ENCODE assay signal across 9 mouse cellular contexts in the genomic region with DNA sequence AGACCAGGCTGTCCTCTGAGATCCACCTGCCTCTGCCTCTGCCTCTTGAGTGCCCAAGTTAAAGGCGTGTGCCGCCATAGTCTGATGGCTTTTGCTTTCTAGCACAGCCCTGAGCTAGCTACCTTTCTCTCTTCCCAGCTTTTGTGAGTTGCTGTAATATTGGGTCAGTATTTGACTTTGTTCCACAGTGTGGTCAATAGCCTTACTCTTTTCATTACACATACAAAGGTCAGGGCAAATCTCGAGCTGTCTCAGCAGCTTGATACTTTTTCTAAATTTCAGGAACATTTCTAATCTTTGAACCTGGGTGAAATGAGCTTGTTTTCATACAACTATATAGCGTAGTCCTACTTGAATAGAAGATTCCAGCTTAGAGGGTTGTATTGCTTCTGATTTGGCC. TPM values are rescaled to one million over a fixed set of nuclear protein-coding genes. Genes with fewer than 3 reads are reported as not detected.
A peak's percentile ranks its signal among the peaks of the same experiment; 100 is the strongest.
DNase-seq lines count a peak whose midpoint lies in the region; ATAC-seq and TF ChIP-seq lines count a peak whose summit lies in the region.
"Had no signal": no experiment of that assay in that cellular context is flagged by ENCODE, and none has a peak within 500 bp of the region (broad histone marks: within the 10 kb centered on the region; RNA-seq: fewer than 3 reads in every experiment).

No protein-coding gene starts in this region.

- peak overlapping the region; percentile 90 for H3K4me3 ChIP-seq in hindbrain, embryonic 10.5 days
- no peak overlapping the region for H3K4me3 ChIP-seq in hindbrain, embryonic 11.5 days (ENCODE audit: low read depth, low read length)
- peak overlapping the region; percentile 93; the same call in 1 of the 2 replicates for H3K4me3 ChIP-seq in G1E (ENCODE audit: low read depth, low read length)
- peak overlapping the region; percentile 99; the same call in 1 of the 2 replicates for H3K4me3 ChIP-seq in forebrain, embryonic 15.5 days
- H3K4me3 ChIP-seq in liver, embryonic 13.5 days (replicated peaks) = no peak overlapping the region
- H3K4me3 ChIP-seq in heart, embryonic 10.5 days = no peak overlapping the region

- no peaks in the 10 kb centered on the region for H3K27me3 ChIP-seq in hindbrain, embryonic 10.5 days (ENCODE audit: insufficient read depth, poor library complexity, severe bottlenecking)
- no peaks in the 10 kb centered on the region for H3K27me3 ChIP-seq in hindbrain, embryonic 11.5 days (ENCODE audit: control insufficient read depth, insufficient read depth, low read length)
- H3K27me3 ChIP-seq in G1E (ENCODE audit: insufficient read depth, low read length) = no peaks in the 10 kb centered on the region
- H3K27me3 ChIP-seq in forebrain, embryonic 15.5 days = no peaks in the 10 kb centered on the region
- no peaks in the 10 kb centered on the region for H3K27me3 ChIP-seq in liver, embryonic 13.5 days
- no peaks in the 10 kb centered on the region for H3K27me3 ChIP-seq in heart, embryonic 10.5 days (ENCODE audit: insufficient read depth, poor library complexity, severe bottlenecking)

- no peak overlapping the region for H3K27ac ChIP-seq in hindbrain, embryonic 10.5 days
- no peak overlapping the region for H3K27ac ChIP-seq in hindbrain, embryonic 11.5 days (ENCODE audit: low read depth, low read length)
- H3K27ac ChIP-seq in forebrain, embryonic 15.5 days (replicated peaks) = no peak overlapping the region
- H3K27ac ChIP-seq in liver, embryonic 13.5 days = no peak overlapping the region
- H3K27ac ChIP-seq in heart, embryonic 10.5 days = no peak overlapping the region

- no peak for ATAC-seq in hindbrain, embryonic 11.5 days (ENCODE audit: low FRiP score)
- ATAC-seq in G1E (ENCODE audit: extremely low read depth, insufficient number of reproducible peaks, low FRiP score, poor library complexity, severe bottlenecking) = no peak
- ATAC-seq in forebrain, embryonic 15.5 days (replicated peaks) = no peak
- ATAC-seq in liver, embryonic 13.5 days (ENCODE audit: low read depth) = no peak

- H3K9ac ChIP-seq in hindbrain, embryonic 11.5 days (ENCODE audit: low read depth, low read length) = no peak overlapping the region
- H3K9ac ChIP-seq in forebrain, embryonic 15.5 days (replicated peaks) = no peak overlapping the region
- peak overlapping the region; percentile 93; the same call in 1 of the 2 replicates for H3K9ac ChIP-seq in liver, embryonic 13.5 days

- TF ChIP-seq CTCF in G1E (IDR thresholded peaks at IDR 0.05; ENCODE audit: low read depth, low read length) = no peak

- peaks cover 35% of the 10 kb centered on the region for H3K36me3 ChIP-seq in hindbrain, embryonic 10.5 days
- no peaks in the 10 kb centered on the region for H3K36me3 ChIP-seq in hindbrain, embryonic 11.5 days (ENCODE audit: control insufficient read depth, insufficient read depth, low read length)
- peaks cover 56% of the 10 kb centered on the region for H3K36me3 ChIP-seq in G1E (replicated peaks)
- peaks cover 12% of the 10 kb centered on the region; the same call in 1 of the 2 replicates for H3K36me3 ChIP-seq in forebrain, embryonic 15.5 days
- H3K36me3 ChIP-seq in liver, embryonic 13.5 days = peaks cover 12% of the 10 kb centered on the region
- H3K36me3 ChIP-seq in heart, embryonic 10.5 days = peaks cover 22% of the 10 kb centered on the region

- 96% methylated on average over 4 of the region's 4 CpGs for WGBS in hindbrain, embryonic 10.5 days
- WGBS in hindbrain, embryonic 11.5 days = 92% methylated on average over 4 of the region's 4 CpGs
- 87% methylated on average over 4 of the region's 4 CpGs for WGBS in forebrain, embryonic 15.5 days
- 77% methylated on average over 4 of the region's 4 CpGs for WGBS in liver, embryonic 13.5 days (ENCODE audit: insufficient replicate concordance)
- 86% methylated on average over 4 of the region's 4 CpGs for WGBS in heart, embryonic 10.5 days

- no peak for DNase-seq in hindbrain, embryonic 10.5 days (ENCODE audit: low spot score)
- no peak for DNase-seq in hindbrain, embryonic 11.5 days (ENCODE audit: low spot score)
- DNase-seq in G1E (ENCODE audit: low spot score) = no peak
- no peak for DNase-seq in liver, embryonic 13.5 days
- no peak for DNase-seq in adrenal gland, postnatal 14 days
- DNase-seq in heart, embryonic 10.5 days (ENCODE audit: low spot score) = no peak
- no peak for DNase-seq in frontal cortex, adult 2 months (ENCODE audit: extremely low spot score in 1 of 2, low spot score in 1 of 2)
- DNase-seq: heart, postnatal 14 days had no signal

- H3K4me1 ChIP-seq in hindbrain, embryonic 10.5 days (replicated peaks) = peaks cover 19% of the 10 kb centered on the region
- H3K4me1 ChIP-seq in hindbrain, embryonic 11.5 days (replicated peaks; ENCODE audit: control insufficient read depth, insufficient read depth, low read length) = peaks cover 2% of the 10 kb centered on the region
- H3K4me1 ChIP-seq in G1E (ENCODE audit: insufficient read depth, low read depth, low read length) = peaks cover 32% of the 10 kb centered on the region
- H3K4me1 ChIP-seq in forebrain, embryonic 15.5 days = peaks cover 25% of the 10 kb centered on the region
- peaks cover 46% of the 10 kb centered on the region for H3K4me1 ChIP-seq in liver, embryonic 13.5 days (replicated peaks)
- H3K4me1 ChIP-seq in heart, embryonic 10.5 days = peaks cover 11% of the 10 kb centered on the region

- H3K4me2 ChIP-seq in hindbrain, embryonic 11.5 days (replicated peaks; ENCODE audit: low read depth, low read length) = no peak overlapping the region
- peak overlapping the region; percentile 80; the same call in 1 of the 2 replicates for H3K4me2 ChIP-seq in forebrain, embryonic 15.5 days (replicated peaks)
- H3K4me2 ChIP-seq in liver, embryonic 13.5 days = peak overlapping the region; percentile 91; the same call in 1 of the 2 replicates

- no peaks in the 10 kb centered on the region for H3K9me3 ChIP-seq in hindbrain, embryonic 10.5 days
- no peaks in the 10 kb centered on the region for H3K9me3 ChIP-seq in hindbrain, embryonic 11.5 days (ENCODE audit: control insufficient read depth, low read length)
- H3K9me3 ChIP-seq in G1E (replicated peaks) = no peaks in the 10 kb centered on the region
- H3K9me3 ChIP-seq in forebrain, embryonic 15.5 days = no peaks in the 10 kb centered on the region
- no peaks in the 10 kb centered on the region for H3K9me3 ChIP-seq in liver, embryonic 13.5 days (replicated peaks)
- H3K9me3 ChIP-seq in heart, embryonic 10.5 days = no peaks in the 10 kb centered on the region

RNA-seq across cellular contexts. Expression of a gene that starts 1.9 kb away (rescaled TPM):
- polyA plus RNA-seq in hindbrain, embryonic 10.5 days (2016; fragmentation: Nextera tagmentation; extraction: Ambion mirVana) = 8.5 and 8.7 TPM in 2 replicates
- polyA plus RNA-seq in hindbrain, embryonic 11.5 days (2014; fragmentation: Nextera tagmentation; extraction: Ambion mirVana) = 11.5 and 21.7 TPM in 2 replicates
- total RNA-seq in G1E (2014; fragmentation: Nextera tagmentation) (48.8 and 55.3 TPM in 2 replicates), G1E (2017) (51.7 and 57.3 TPM in 2 replicates)
- polyA plus RNA-seq in G1E (2012) = 39.2 and 55.0 TPM in 2 replicates
- polyA plus RNA-seq in forebrain, embryonic 15.5 days (2015; fragmentation: Nextera tagmentation; extraction: Ambion mirVana) = 17.3 and 20.1 TPM in 2 replicates
- polyA plus RNA-seq in liver, embryonic 13.5 days (2015; fragmentation: Nextera tagmentation; extraction: Ambion mirVana) = 8.7 and 10.2 TPM in 2 replicates
- total RNA-seq in adrenal gland, postnatal 14 days (2021) = 117 and 131 TPM in 2 replicates
- 9.5 and 16.3 TPM in 2 replicates for polyA plus RNA-seq in heart, embryonic 10.5 days (2016; fragmentation: Nextera tagmentation; extraction: Ambion mirVana)
- polyA plus RNA-seq in frontal cortex, adult 2 months (2012; rRNA removed) = 28.5 TPM in 2 replicates

RNA-seq across cellular contexts. Expression of a gene that starts 32.3 kb away (rescaled TPM):
- 0.31 and 0.45 TPM in 2 replicates for polyA plus RNA-seq in hindbrain, embryonic 10.5 days (2016; fragmentation: Nextera tagmentation; extraction: Ambion mirVana)
- 0.35 TPM in 1 of 2 replicates, not detected in the other for polyA plus RNA-seq in hindbrain, embryonic 11.5 days (2014; fragmentation: Nextera tagmentation; extraction: Ambion mirVana)
- not detected in 2 replicates for total RNA-seq in G1E (2014; fragmentation: Nextera tagmentation)
- 0.06 and 0.11 TPM in 2 replicates for total RNA-seq in G1E (2017)
- not detected in 2 replicates for polyA plus RNA-seq in G1E (2012)
- 0.06 and 0.19 TPM in 2 replicates for polyA plus RNA-seq in forebrain, embryonic 15.5 days (2015; fragmentation: Nextera tagmentation; extraction: Ambion mirVana)
- polyA plus RNA-seq in liver, embryonic 13.5 days (2015; fragmentation: Nextera tagmentation; extraction: Ambion mirVana) = 1.1 and 1.2 TPM in 2 replicates
- total RNA-seq in adrenal gland, postnatal 14 days (2021) = 3.0 and 3.3 TPM in 2 replicates
- polyA plus RNA-seq in heart, embryonic 10.5 days (2016; fragmentation: Nextera tagmentation; extraction: Ambion mirVana) = 32.6 and 32.7 TPM in 2 replicates
- polyA plus RNA-seq in frontal cortex, adult 2 months (2012; rRNA removed) = 0.12 and 0.19 TPM in 2 replicates

RNA-seq across cellular contexts. Expression of a gene that starts 32.4 kb away (rescaled TPM):
- polyA plus RNA-seq in hindbrain, embryonic 10.5 days (2016; fragmentation: Nextera tagmentation; extraction: Ambion mirVana) = 19.8 and 30.9 TPM in 2 replicates
- 18.8 and 23.5 TPM in 2 replicates for polyA plus RNA-seq in hindbrain, embryonic 11.5 days (2014; fragmentation: Nextera tagmentation; extraction: Ambion mirVana)
- total RNA-seq in G1E (2014; fragmentation: Nextera tagmentation) = 35.7 and 36.5 TPM in 2 replicates
- total RNA-seq in G1E (2017) = 14.3 and 16.4 TPM in 2 replicates
- 2.6 and 3.2 TPM in 2 replicates for polyA plus RNA-seq in G1E (2012)
- 8.7 and 8.8 TPM in 2 replicates for polyA plus RNA-seq in forebrain, embryonic 15.5 days (2015; fragmentation: Nextera tagmentation; extraction: Ambion mirVana)
- polyA plus RNA-seq in liver, embryonic 13.5 days (2015; fragmentation: Nextera tagmentation; extraction: Ambion mirVana) = 8.9 and 11.3 TPM in 2 replicates
- 3.3 and 4.4 TPM in 2 replicates for total RNA-seq in adrenal gland, postnatal 14 days (2021)
- polyA plus RNA-seq in heart, embryonic 10.5 days (2016; fragmentation: Nextera tagmentation; extraction: Ambion mirVana) = 17.2 and 19.6 TPM in 2 replicates
- polyA plus RNA-seq in frontal cortex, adult 2 months (2012; rRNA removed) = 3.1 and 3.5 TPM in 2 replicates

RNA-seq across cellular contexts. Expression of a gene that starts 32.5 kb away (rescaled TPM):
- 31.7 and 37.2 TPM in 2 replicates for polyA plus RNA-seq in hindbrain, embryonic 10.5 days (2016; fragmentation: Nextera tagmentation; extraction: Ambion mirVana)
- polyA plus RNA-seq in hindbrain, embryonic 11.5 days (2014; fragmentation: Nextera tagmentation; extraction: Ambion mirVana) = 30.0 and 30.7 TPM in 2 replicates
- 26.0 and 42.0 TPM in 2 replicates for total RNA-seq in G1E (2014; fragmentation: Nextera tagmentation)
- 46.9 and 56.4 TPM in 2 replicates for total RNA-seq in G1E (2017)
- polyA plus RNA-seq in G1E (2012) = 7.3 and 9.9 TPM in 2 replicates
- 28.0 and 31.7 TPM in 2 replicates for polyA plus RNA-seq in forebrain, embryonic 15.5 days (2015; fragmentation: Nextera tagmentation; extraction: Ambion mirVana)
- polyA plus RNA-seq in liver, embryonic 13.5 days (2015; fragmentation: Nextera tagmentation; extraction: Ambion mirVana) = 31.7 and 33.0 TPM in 2 replicates
- 17.6 and 21.8 TPM in 2 replicates for total RNA-seq in adrenal gland, postnatal 14 days (2021)
- 26.6 and 35.3 TPM in 2 replicates for polyA plus RNA-seq in heart, embryonic 10.5 days (2016; fragmentation: Nextera tagmentation; extraction: Ambion mirVana)
- 25.2 and 29.6 TPM in 2 replicates for polyA plus RNA-seq in frontal cortex, adult 2 months (2012; rRNA removed)

Comparison
In these comparisons a context has a peak if more than half of its experiments do, and no peak if none do; other contexts are left out.
1. H3K4me3 ChIP-seq: peak in hindbrain, embryonic 10.5 days (single experiment), G1E (single experiment) and forebrain, embryonic 15.5 days (single experiment); none in hindbrain, embryonic 11.5 days (single experiment), liver, embryonic 13.5 days (single experiment) and heart, embryonic 10.5 days (single experiment).
2. RNA of a gene that starts 32.3 kb away (polyA plus RNA-seq): 32.6 to 32.7 TPM in heart, embryonic 10.5 days; 1.1 to 1.2 TPM in liver, embryonic 13.5 days, 0.31 to 0.45 TPM in hindbrain, embryonic 10.5 days, 0.06 to 0.19 TPM in forebrain, embryonic 15.5 days, 0.12 to 0.19 TPM in frontal cortex, adult 2 months, not detected in G1E and 0.35 TPM in hindbrain, embryonic 11.5 days; every median in the first group is over 10 times any median in the second.